Mouse (Mus musculus) stomach, embryonic 15.5 days (tissue): ENCODE data around the gene Wdr61. TPM values are rescaled to one million over a fixed set of nuclear protein-coding genes. Genes with fewer than 3 reads are reported as not detected.
A peak's percentile ranks its signal among the peaks of the same experiment; 100 is the strongest.

ENCODE experiments used
- ATAC-seq: fragments of 200-750 bp; cut with Nextera tagmentation; 2 replicates; pipeline ENCODE4 v1.8.0; 2017; ENCODE audit warnings: low read depth, moderate number of reproducible peaks, moderate TSS enrichment; ENCODE audit not compliant: insufficient read depth, low FRiP score
- H3K27ac ChIP-seq: fragments of 300-500 bp; sonication (generic); 2 replicates; pipeline ENCODE4 v1.5.1; 2015; ENCODE audit warnings: mild to moderate bottlenecking, inconsistent platforms
- H3K27me3 ChIP-seq: fragments of 300-500 bp; sonication (generic); replicated peaks from 2 replicates; pipeline ENCODE4 v1.6.1; 2015; ENCODE audit warnings: inconsistent platforms
- H3K36me3 ChIP-seq: fragments of 300-500 bp; sonication (generic); 2 replicates; pipeline ENCODE4 v1.6.1; 2015; ENCODE audit warnings: inconsistent platforms
- H3K4me1 ChIP-seq: fragments of 300-500 bp; sonication (generic); 2 replicates; pipeline ENCODE4 v1.6.1; 2015; ENCODE audit warnings: inconsistent platforms
- H3K4me2 ChIP-seq: fragments of 300-500 bp; sonication (generic); 2 replicates; pipeline ENCODE4 v1.6.1; 2015; ENCODE audit warnings: mild to moderate bottlenecking, inconsistent platforms
- H3K4me3 ChIP-seq: fragments of 300-500 bp; sonication (generic); replicated peaks from 2 replicates; pipeline ENCODE4 v1.5.1; 2015; ENCODE audit warnings: inconsistent platforms
- H3K9ac ChIP-seq: fragments of 300-500 bp; sonication (generic); 2 replicates; pipeline ENCODE4 v1.6.1; 2015; ENCODE audit warnings: inconsistent platforms
- H3K9me3 ChIP-seq: fragments of 300-500 bp; sonication (generic); 2 replicates; pipeline ENCODE4 v1.6.1; 2016; ENCODE audit warnings: inconsistent platforms
- WGBS: fragments of 180-500 bp; shearing (Covaris S2); methylation state at CpG from one replicate; pipeline ENCODE4 v1.1.7; 2015; 5-methylcytosine and 5-hydroxymethylcytosine counted together
- polyA plus RNA-seq: library from polyadenylated mRNA; unstranded; fragments of >200 nt; fragmentation: Nextera tagmentation; extraction: Ambion mirVana; gene quantifications from 2 replicates; pipeline ENCODE4 v1.2.1, GENCODE M21; 2015

Wdr61 gene
- polyA plus RNA-seq, 1 experiment from 2014 or later: 147 TPM

GRCm38 (mm10) chr9:54752201-54752943 is 18.1 kb upstream of the Wdr61 start:
- 31% methylated on average over 21 of the region's 21 CpGs for WGBS

GRCm38 (mm10) chr9:54751684-54752083 is 17.4 kb upstream of the Wdr61 start:
- Histone ChIP-seq H3K4me1 (no peaks in the 10 kb centered on the region), H3K9me3 (no peaks in the 10 kb centered on the region), H3K27me3 (peaks cover 9% of the 10 kb centered on the region), H3K36me3 (no peaks in the 10 kb centered on the region), H3K9ac (no peak overlapping the region), H3K27ac (no peak overlapping the region), H3K4me3 (no peak overlapping the region), H3K4me2 (no peak overlapping the region)
- no peak for ATAC-seq
- WGBS: 86% methylated on average over 2 of the region's 2 CpGs

More at GRCm38 (mm10) chr9:54752201-54752943, 18.1 kb upstream of the Wdr61 start:
- ATAC-seq: no peak
- no peak overlapping the region for H3K9ac ChIP-seq
- H3K36me3 ChIP-seq: no peaks in the 10 kb centered on the region
- no peaks in the 10 kb centered on the region for H3K9me3 ChIP-seq
- no peak overlapping the region for H3K4me3 ChIP-seq
- H3K4me1 ChIP-seq: no peaks in the 10 kb centered on the region
- peaks cover 9% of the 10 kb centered on the region for H3K27me3 ChIP-seq
- H3K4me2 ChIP-seq: no peak overlapping the region
- no peak overlapping the region for H3K27ac ChIP-seq

GRCm38 (mm10) chr9:54750215-54750981 is 16.1 kb upstream of the Wdr61 start:
- ATAC-seq: no peak
- no peak overlapping the region for H3K4me3 ChIP-seq
- no peaks in the 10 kb centered on the region for H3K9me3 ChIP-seq
- H3K4me2 ChIP-seq: no peak overlapping the region
- 78% methylated on average over 7 of the region's 7 CpGs for WGBS
- no peaks in the 10 kb centered on the region for H3K36me3 ChIP-seq
- H3K4me1 ChIP-seq: no peaks in the 10 kb centered on the region
- H3K27me3 ChIP-seq: peaks cover 9% of the 10 kb centered on the region
- H3K9ac ChIP-seq: no peak overlapping the region
- H3K27ac ChIP-seq: no peak overlapping the region

GRCm38 (mm10) chr9:54745740-54746370 is 11.5 kb upstream of the Wdr61 start:
- Histone ChIP-seq H3K4me3 (no peak overlapping the region), H3K27me3 (no peaks in the 10 kb centered on the region), H3K9ac (no peak overlapping the region), H3K4me1 (no peaks in the 10 kb centered on the region), H3K9me3 (no peaks in the 10 kb centered on the region), H3K4me2 (no peak overlapping the region), H3K36me3 (no peaks in the 10 kb centered on the region), H3K27ac (no peak overlapping the region)
- 25% methylated on average over 13 of the region's 13 CpGs for WGBS
- peak; percentile 58; the same call in 1 of the 2 replicates for ATAC-seq

DNA sequence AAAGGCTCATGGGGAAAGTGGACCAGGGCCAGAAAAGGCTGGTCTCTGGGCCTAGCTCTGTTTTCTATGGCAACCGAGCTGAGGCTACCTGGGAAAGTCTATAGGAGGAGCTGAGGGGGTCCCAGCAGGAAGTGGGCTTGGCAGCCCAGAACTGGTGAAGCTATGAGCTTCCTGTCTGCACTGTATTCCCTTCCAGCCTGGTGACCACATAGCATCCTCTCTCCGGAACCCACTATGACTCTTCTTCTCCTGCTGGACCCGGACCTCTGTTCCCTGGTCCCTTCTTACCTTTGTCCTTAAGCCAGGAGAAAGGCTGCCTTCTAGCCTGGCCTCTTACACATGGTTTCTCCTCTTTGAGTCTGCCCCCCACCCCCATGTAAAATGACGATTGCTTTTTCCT is 9.6 kb upstream of the Wdr61 start:
- no peak overlapping the region for H3K9ac ChIP-seq
- H3K9me3 ChIP-seq: no peaks in the 10 kb centered on the region
- 82% methylated on average over 4 of the region's 4 CpGs for WGBS
- H3K4me2 ChIP-seq: no peak overlapping the region
- H3K27me3 ChIP-seq: no peaks in the 10 kb centered on the region
- H3K27ac ChIP-seq: no peak overlapping the region
- no peak overlapping the region for H3K4me3 ChIP-seq
- no peaks in the 10 kb centered on the region for H3K36me3 ChIP-seq
- no peaks in the 10 kb centered on the region for H3K4me1 ChIP-seq
- ATAC-seq: no peak

- H3K27me3 ChIP-seq: no peaks in the 10 kb centered on the region
- no peak overlapping the region for H3K4me2 ChIP-seq
- no peaks in the 10 kb centered on the region for H3K36me3 ChIP-seq
- no peak for ATAC-seq
- 28% methylated on average over 3 of the region's 3 CpGs for WGBS
- no peaks in the 10 kb centered on the region for H3K9me3 ChIP-seq
- no peak overlapping the region for H3K4me3 ChIP-seq
- no peak overlapping the region for H3K27ac ChIP-seq
- H3K9ac ChIP-seq: no peak overlapping the region
- H3K4me1 ChIP-seq: 0 out of 2 replicates have a peak, but pooled peaks cover 3% of the 10 kb centered on the region
Observed at GRCm38 (mm10) chr9:54738376-54738775, 4.1 kb upstream of the Wdr61 start.

- Histone ChIP-seq H3K27me3 (no peaks in the 10 kb centered on the region), H3K27ac (no peak overlapping the region), H3K4me2 (peak overlapping the region; percentile 27; the same call in 1 of the 2 replicates), H3K9ac (no peak overlapping the region), H3K36me3 (no peaks in the 10 kb centered on the region), H3K4me3 (no peak overlapping the region), H3K4me1 (peaks cover 7% of the 10 kb centered on the region; the same call in 1 of the 2 replicates), H3K9me3 (no peaks in the 10 kb centered on the region)
- WGBS: 12% methylated on average over 9 of the region's 9 CpGs
- no peak for ATAC-seq
Observed at GRCm38 (mm10) chr9:54736284-54736701, 2.0 kb upstream of the Wdr61 start.

- Histone ChIP-seq H3K27ac (no peak overlapping the region), H3K4me3 (peak overlapping the region; percentile 82), H3K4me2 (peak overlapping the region; percentile 74), H3K36me3 (peaks cover 2% of the 10 kb centered on the region; the same call in 1 of the 2 replicates), H3K27me3 (no peaks in the 10 kb centered on the region), H3K4me1 (peaks cover 7% of the 10 kb centered on the region; the same call in 1 of the 2 replicates), H3K9ac (no peak overlapping the region), H3K9me3 (no peaks in the 10 kb centered on the region)
- ATAC-seq: no peak
- 21% methylated on average over 11 of the region's 11 CpGs for WGBS
Observed at GRCm38 (mm10) chr9:54734639-54735252, 427 bp upstream of the Wdr61 start.

- Histone ChIP-seq H3K9me3 (no peaks in the 10 kb centered on the region), H3K9ac (no peak overlapping the region), H3K27ac (no peak overlapping the region), H3K27me3 (no peaks in the 10 kb centered on the region), H3K4me1 (peaks cover 7% of the 10 kb centered on the region; the same call in 1 of the 2 replicates), H3K4me2 (no peak overlapping the region), H3K4me3 (no peak overlapping the region), H3K36me3 (peaks cover 19% of the 10 kb centered on the region)
- ATAC-seq: no peak
- 90% methylated on average over 2 of the region's 2 CpGs for WGBS
Observed at GRCm38 (mm10) chr9:54732122-54732521, 2.2 kb downstream of the Wdr61 start.

GRCm38 (mm10) chr9:54726315-54726714 is 8.0 kb downstream of the Wdr61 start:
- no peaks in the 10 kb centered on the region for H3K27me3 ChIP-seq
- no peak overlapping the region for H3K9ac ChIP-seq
- ATAC-seq: no peak
- no peaks in the 10 kb centered on the region for H3K9me3 ChIP-seq
- 75% methylated on average over 5 of the region's 5 CpGs for WGBS
- H3K4me1 ChIP-seq: no peaks in the 10 kb centered on the region
- no peak overlapping the region for H3K4me3 ChIP-seq
- H3K4me2 ChIP-seq: no peak overlapping the region
- peaks cover 63% of the 10 kb centered on the region for H3K36me3 ChIP-seq
- no peak overlapping the region for H3K27ac ChIP-seq

DNA sequence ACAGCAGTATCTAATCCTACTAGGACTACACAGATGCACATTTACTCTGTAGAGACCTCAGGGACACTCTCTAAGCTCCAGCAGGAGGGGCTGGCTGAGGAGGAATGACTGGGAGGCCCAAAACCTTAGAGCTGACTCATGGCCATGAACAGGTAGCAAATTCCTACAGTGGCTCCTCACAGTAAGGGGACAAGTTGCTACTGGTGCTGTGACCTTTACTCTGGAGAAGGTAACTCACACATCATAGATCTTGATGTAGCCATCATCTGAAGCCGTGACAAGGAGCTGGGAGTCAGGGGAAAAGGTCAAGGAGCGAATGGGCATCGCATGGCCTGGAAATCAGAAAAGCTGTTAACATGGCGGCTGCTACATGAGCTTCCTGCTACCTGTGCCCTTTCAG is 11.7 kb downstream of the Wdr61 start:
- H3K4me1 ChIP-seq: no peaks in the 10 kb centered on the region
- no peak overlapping the region for H3K4me3 ChIP-seq
- ATAC-seq: no peak
- no peaks in the 10 kb centered on the region for H3K27me3 ChIP-seq
- H3K27ac ChIP-seq: no peak overlapping the region
- no peaks in the 10 kb centered on the region for H3K9me3 ChIP-seq
- 90% methylated on average over 4 of the region's 4 CpGs for WGBS
- H3K9ac ChIP-seq: no peak overlapping the region
- H3K4me2 ChIP-seq: no peak overlapping the region
- H3K36me3 ChIP-seq: peaks cover 70% of the 10 kb centered on the region
